Mouse (Mus musculus): ENCODE results near the gene Grik4. TPM values are rescaled to one million over a fixed set of nuclear protein-coding genes. Genes with fewer than 3 reads are reported as not detected.
A peak's percentile ranks its signal among the peaks of the same experiment; 100 is the strongest.

The Grik4 gene
- total and polyA plus RNA-seq, 3 experiments: not detected

GRCm38 (mm10) chr9:42885566-42885965 lies 58.7 kb downstream of the Grik4 start:
- dilution Hi-C loops (cut with MboI; ENCODE audit: extremely low pct_ligation_motif_present, extremely low pct_unique_long_range_greater_than_20kb, low sequenced_read_pairs): no loop called here
- no peak overlapping the region for H3K9ac ChIP-seq (ENCODE audit: insufficient read depth, low read depth)
- no peak for DNase-seq (ENCODE audit: extremely low read depth)
- no peak overlapping the region for H3K4me3 ChIP-seq (replicated peaks in 1 of 3; ENCODE audit: low read depth in 2 of 3, low read length in 2 of 3, poor library complexity in 1 of 3)
- H3K27me3 ChIP-seq (replicated peaks): peaks cover 90% of the 10 kb centered on the region
- no peaks in the 10 kb centered on the region for H3K36me3 ChIP-seq (replicated peaks in 1 of 2; ENCODE audit: control insufficient read depth in 1 of 2, insufficient read depth in 1 of 2, low read length in 1 of 2)
- no peak overlapping the region for H3K27ac ChIP-seq (ENCODE audit: insufficient read depth, low read depth)
- H3K4me1 ChIP-seq (ENCODE audit: control insufficient read depth in 1 of 2, insufficient read depth in 2 of 2): no peaks in the 10 kb centered on the region
- TF ChIP-seq CHD1 (IDR thresholded peaks at IDR 0.05; ENCODE audit: low read depth, low read length) (no peak), MEF2A (IDR thresholded peaks at IDR 0.05; ENCODE audit: borderline replicate concordance, low read depth, low read length) (no peak), ZNF384 (IDR thresholded peaks at IDR 0.05; ENCODE audit: low read depth, low read length) (no peak)
- H3K79me2 ChIP-seq (replicated peaks; ENCODE audit: control insufficient read depth, extremely low read depth, insufficient read depth, poor library complexity, severe bottlenecking): no peaks in the 10 kb centered on the region
- in situ Hi-C loops (cut with MboI; ENCODE audit: low pct_ligation_motif_present, low pct_unique_long_range_greater_than_20kb, low sequenced_read_pairs): no loop called here
- no peak overlapping the region for H3K4me2 ChIP-seq (ENCODE audit: insufficient read depth, low read depth, poor library complexity, severe bottlenecking)
- H3K9me3 ChIP-seq (replicated peaks; ENCODE audit: low read length): no peaks in the 10 kb centered on the region

- H3K27me3 ChIP-seq (replicated peaks): peaks cover 90% of the 10 kb centered on the region
- in situ Hi-C loops (cut with MboI; ENCODE audit: low pct_ligation_motif_present, low pct_unique_long_range_greater_than_20kb, low sequenced_read_pairs) (no loop called here), dilution Hi-C loops (cut with MboI; ENCODE audit: extremely low pct_ligation_motif_present, extremely low pct_unique_long_range_greater_than_20kb, low sequenced_read_pairs) (no loop called here)
- no peaks in the 10 kb centered on the region for H3K4me1 ChIP-seq (ENCODE audit: control insufficient read depth in 1 of 2, insufficient read depth in 2 of 2)
- H3K4me2 ChIP-seq (ENCODE audit: insufficient read depth, low read depth, poor library complexity, severe bottlenecking): no peak overlapping the region
- no peaks in the 10 kb centered on the region for H3K9me3 ChIP-seq (replicated peaks; ENCODE audit: low read length)
- no peaks in the 10 kb centered on the region for H3K79me2 ChIP-seq (replicated peaks; ENCODE audit: control insufficient read depth, extremely low read depth, insufficient read depth, poor library complexity, severe bottlenecking)
- DNase-seq (ENCODE audit: extremely low read depth): no peak
- TF ChIP-seq CHD1 (IDR thresholded peaks at IDR 0.05; ENCODE audit: low read depth, low read length): no peak
- TF ChIP-seq ZKSCAN1 (IDR thresholded peaks at IDR 0.05; ENCODE audit: borderline replicate concordance, low read depth, low read length): no peak
- TF ChIP-seq POLR2A (IDR thresholded peaks at IDR 0.05; ENCODE audit: low read depth, low read length): no peak
- TF ChIP-seq CTCF (conservative IDR thresholded peaks at IDR 0.05 in 1 of 2, IDR thresholded peaks at IDR 0.05 in 1 of 2; ENCODE audit: low read depth in 2 of 2, low read length in 2 of 2): no peak
- TF ChIP-seq USF2 (conservative IDR thresholded peaks at IDR 0.05; ENCODE audit: low read depth, low read length): no peak
- TF ChIP-seq ETS1 (conservative IDR thresholded peaks at IDR 0.05; ENCODE audit: low read depth, low read length): no peak
- TF ChIP-seq ZMIZ1 (IDR thresholded peaks at IDR 0.05; ENCODE audit: low read depth, low read length): no peak
- TF ChIP-seq IRF4 (IDR thresholded peaks at IDR 0.05; ENCODE audit: low read depth, low read length): no peak
- TF ChIP-seq KAT2A (IDR thresholded peaks at IDR 0.05; ENCODE audit: insufficient replicate concordance, low read length): no peak
- TF ChIP-seq ZC3H11A (IDR thresholded peaks at IDR 0.05; ENCODE audit: low read depth, low read length): no peak
- TF ChIP-seq USF1 (IDR thresholded peaks at IDR 0.05; ENCODE audit: low read depth, low read length): no peak
- H3K27ac ChIP-seq (ENCODE audit: insufficient read depth, low read depth): no peak overlapping the region
- no peak overlapping the region for H3K4me3 ChIP-seq (replicated peaks in 1 of 3; ENCODE audit: low read depth in 2 of 3, low read length in 2 of 3, poor library complexity in 1 of 3)
- no peaks in the 10 kb centered on the region for H3K36me3 ChIP-seq (replicated peaks in 1 of 2; ENCODE audit: control insufficient read depth in 1 of 2, insufficient read depth in 1 of 2, low read length in 1 of 2)
- H3K9ac ChIP-seq (ENCODE audit: insufficient read depth, low read depth): no peak overlapping the region
Measured at GRCm38 (mm10) chr9:42885123-42885522, 59.2 kb downstream of the Grik4 start.

GRCm38 (mm10) chr9:42883006-42883759 lies 61.1 kb downstream of the Grik4 start:
- no peak overlapping the region for H3K4me2 ChIP-seq (ENCODE audit: insufficient read depth, low read depth, poor library complexity, severe bottlenecking)
- no peak overlapping the region for H3K4me3 ChIP-seq (replicated peaks in 1 of 3; ENCODE audit: low read depth in 2 of 3, low read length in 2 of 3, poor library complexity in 1 of 3)
- TF ChIP-seq IRF4 (IDR thresholded peaks at IDR 0.05; ENCODE audit: low read depth, low read length) (no peak), ZKSCAN1 (IDR thresholded peaks at IDR 0.05; ENCODE audit: borderline replicate concordance, low read depth, low read length) (peak; percentile 83), MEF2A (IDR thresholded peaks at IDR 0.05; ENCODE audit: borderline replicate concordance, low read depth, low read length) (no peak), EP300 (IDR thresholded peaks at IDR 0.05; ENCODE audit: low read length) (no peak)
- in situ Hi-C loops (cut with MboI; ENCODE audit: low pct_ligation_motif_present, low pct_unique_long_range_greater_than_20kb, low sequenced_read_pairs) (no loop called here), dilution Hi-C loops (cut with MboI; ENCODE audit: extremely low pct_ligation_motif_present, extremely low pct_unique_long_range_greater_than_20kb, low sequenced_read_pairs) (no loop called here)
- no peaks in the 10 kb centered on the region for H3K9me3 ChIP-seq (replicated peaks; ENCODE audit: low read length)
- H3K27me3 ChIP-seq (replicated peaks): peaks cover 91% of the 10 kb centered on the region
- no peaks in the 10 kb centered on the region for H3K4me1 ChIP-seq (ENCODE audit: control insufficient read depth in 1 of 2, insufficient read depth in 2 of 2)
- no peaks in the 10 kb centered on the region for H3K36me3 ChIP-seq (replicated peaks in 1 of 2; ENCODE audit: control insufficient read depth in 1 of 2, insufficient read depth in 1 of 2, low read length in 1 of 2)
- no peak overlapping the region for H3K27ac ChIP-seq (ENCODE audit: insufficient read depth, low read depth)
- H3K79me2 ChIP-seq (replicated peaks; ENCODE audit: control insufficient read depth, extremely low read depth, insufficient read depth, poor library complexity, severe bottlenecking): no peaks in the 10 kb centered on the region
- DNase-seq (ENCODE audit: extremely low read depth): no peak
- no peak overlapping the region for H3K9ac ChIP-seq (ENCODE audit: insufficient read depth, low read depth)

All from CH12.LX (cell line).